Mouse (Mus musculus): ENCODE results near the gene Dnajb12. TPM values are rescaled to one million over a fixed set of nuclear protein-coding genes. Genes with fewer than 3 reads are reported as not detected.
"Not testable (repeated sequence)": the region's sequence is repeated elsewhere in the genome, so short reads cannot be mapped to it uniquely, and the experiment has no call there.

Gene Dnajb12
- polyA plus RNA-seq, 1 experiment, result 32.7 TPM

DNA sequence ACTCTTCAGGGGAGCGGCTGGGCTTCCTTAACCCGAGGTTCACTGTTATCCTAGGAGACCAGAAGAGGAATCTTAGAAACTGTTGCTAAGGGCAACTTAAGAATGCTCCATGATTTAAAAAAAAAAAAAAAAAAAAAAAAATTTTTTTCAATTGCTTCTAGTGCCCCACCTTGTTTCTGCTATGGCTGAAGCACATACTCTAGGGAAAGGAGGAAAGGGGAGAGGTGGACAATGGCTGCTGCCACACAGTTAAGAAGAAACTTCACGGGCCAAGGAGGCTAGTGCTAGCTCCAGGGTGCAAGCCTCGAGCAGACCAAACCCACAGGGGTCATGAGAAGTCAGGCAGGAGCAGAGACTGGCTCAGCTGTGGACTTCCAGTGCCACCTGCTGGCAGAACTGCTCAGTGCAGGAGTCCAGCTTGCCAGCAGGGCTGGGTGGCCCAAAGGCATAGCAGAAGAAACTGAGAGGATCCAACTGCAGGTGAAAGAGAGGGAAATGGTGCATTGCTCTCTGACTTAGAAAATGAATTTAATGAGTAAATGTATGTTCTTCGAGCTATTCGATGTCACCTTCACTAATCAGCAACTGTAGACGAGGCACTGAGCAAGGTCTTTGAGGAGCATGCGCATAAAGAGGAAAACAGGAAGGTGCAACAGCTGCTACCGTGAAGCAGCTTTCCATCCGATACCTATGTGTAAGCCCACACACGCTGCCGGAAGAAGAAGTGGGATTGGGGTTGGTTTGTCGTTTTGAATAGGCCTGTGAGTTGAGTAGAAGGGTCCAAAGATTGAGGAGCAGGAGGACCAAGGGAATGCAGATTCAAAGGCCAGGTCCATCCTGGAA is 14.3 kb upstream of the Dnajb12 start:
- peaks cover 3% of the 10 kb centered on the region; the same call in 1 of the 2 replicates for H3K4me1 ChIP-seq (ENCODE audit: control insufficient read depth, insufficient read depth, low read length)

GRCm38 (mm10) chr10:59868266-59868665 is 11.1 kb upstream of the Dnajb12 start:
- Histone ChIP-seq H3K4me1 (ENCODE audit: control insufficient read depth, insufficient read depth, low read length) (no peaks in the 10 kb centered on the region), H3K27ac (ENCODE audit: insufficient read depth, low read depth, low read length) (no peak overlapping the region), H3K4me3 (ENCODE audit: insufficient read depth, low read length) (no peak overlapping the region)
- TF ChIP-seq POLR2A (IDR thresholded peaks at IDR 0.05; ENCODE audit: borderline replicate concordance, low read depth, low read length) (no peak), CTCF (IDR thresholded peaks at IDR 0.05; ENCODE audit: low read depth, low read length) (no peak)

More for the DNA sequence above, 14.3 kb upstream of the Dnajb12 start:
- Histone ChIP-seq H3K27ac (ENCODE audit: insufficient read depth, low read depth, low read length) (no peak overlapping the region), H3K4me3 (ENCODE audit: insufficient read depth, low read length) (no peak overlapping the region)
- peak; percentile 74; the same call in 1 of the 2 replicates for TF ChIP-seq CTCF (IDR thresholded peaks at IDR 0.05; ENCODE audit: low read depth, low read length)
- no peak for TF ChIP-seq POLR2A (IDR thresholded peaks at IDR 0.05; ENCODE audit: borderline replicate concordance, low read depth, low read length)

- no peaks in the 10 kb centered on the region for H3K4me1 ChIP-seq (ENCODE audit: control insufficient read depth, insufficient read depth, low read length)
- no peak overlapping the region for H3K4me3 ChIP-seq (ENCODE audit: insufficient read depth, low read length)
- no peak overlapping the region for H3K27ac ChIP-seq (ENCODE audit: insufficient read depth, low read depth, low read length)
- TF ChIP-seq CTCF (IDR thresholded peaks at IDR 0.05; ENCODE audit: low read depth, low read length), result no peak
- no peak for TF ChIP-seq POLR2A (IDR thresholded peaks at IDR 0.05; ENCODE audit: borderline replicate concordance, low read depth, low read length)
These were observed 9.3 kb upstream of the Dnajb12 start for GRCm38 (mm10) chr10:59870038-59870437.

DNA sequence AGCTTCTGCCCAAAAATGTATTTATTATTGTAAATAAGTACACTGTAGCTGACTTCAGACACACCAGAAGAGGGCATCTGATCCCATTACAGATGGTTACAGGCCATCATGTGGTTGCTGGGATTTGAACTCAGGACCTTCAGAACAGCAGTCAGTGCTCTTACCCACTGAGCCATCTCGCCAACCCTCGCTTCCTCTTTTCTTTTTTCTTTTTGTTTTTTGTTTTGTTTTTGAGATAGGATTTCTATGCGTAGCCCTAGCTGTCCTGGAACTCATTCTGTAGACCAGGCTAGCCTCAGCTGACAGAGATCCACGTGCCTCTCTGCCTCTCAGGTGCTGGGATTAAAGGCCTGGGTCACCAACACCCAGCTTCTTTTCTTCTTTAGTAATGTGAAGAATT is 6.7 kb upstream of the Dnajb12 start:
- H3K4me3 ChIP-seq (ENCODE audit: insufficient read depth, low read length); H3K27ac ChIP-seq (ENCODE audit: insufficient read depth, low read depth, low read length); H3K4me1 ChIP-seq (ENCODE audit: control insufficient read depth, insufficient read depth, low read length): not testable (repeated sequence)

- no peak for TF ChIP-seq CTCF (IDR thresholded peaks at IDR 0.05; ENCODE audit: low read depth, low read length)
- no peak for TF ChIP-seq POLR2A (IDR thresholded peaks at IDR 0.05; ENCODE audit: borderline replicate concordance, low read depth, low read length)
- H3K4me1 ChIP-seq (ENCODE audit: control insufficient read depth, insufficient read depth, low read length), result peaks cover 4% of the 10 kb centered on the region
- H3K4me3 ChIP-seq (ENCODE audit: insufficient read depth, low read length), result no peak overlapping the region
- H3K27ac ChIP-seq (ENCODE audit: insufficient read depth, low read depth, low read length), result no peak overlapping the region
These were observed 6.2 kb upstream of the Dnajb12 start for GRCm38 (mm10) chr10:59873206-59873605.

DNA sequence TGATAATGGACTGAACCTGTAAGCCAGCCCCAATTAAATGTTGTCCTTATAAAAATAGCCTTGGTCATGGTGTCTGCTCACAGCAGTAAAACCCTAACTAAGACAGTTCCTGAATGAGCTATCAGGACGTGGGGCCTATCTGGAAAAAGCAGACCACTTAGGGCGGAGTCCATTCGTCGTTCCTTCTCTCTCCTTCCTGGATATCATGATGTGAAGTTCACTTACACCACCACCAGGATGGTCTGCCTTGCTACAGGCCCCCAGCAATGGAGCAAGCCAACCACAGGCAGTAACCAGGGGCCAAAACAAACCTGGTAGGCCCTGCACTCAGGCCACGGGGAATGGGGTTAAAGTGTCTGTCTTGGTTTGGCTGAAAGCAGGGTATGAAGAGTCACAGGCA is 5.7 kb upstream of the Dnajb12 start:
- Histone ChIP-seq H3K27ac (ENCODE audit: insufficient read depth, low read depth, low read length) (no peak overlapping the region), H3K4me1 (ENCODE audit: control insufficient read depth, insufficient read depth, low read length) (peaks cover 5% of the 10 kb centered on the region)

DNA sequence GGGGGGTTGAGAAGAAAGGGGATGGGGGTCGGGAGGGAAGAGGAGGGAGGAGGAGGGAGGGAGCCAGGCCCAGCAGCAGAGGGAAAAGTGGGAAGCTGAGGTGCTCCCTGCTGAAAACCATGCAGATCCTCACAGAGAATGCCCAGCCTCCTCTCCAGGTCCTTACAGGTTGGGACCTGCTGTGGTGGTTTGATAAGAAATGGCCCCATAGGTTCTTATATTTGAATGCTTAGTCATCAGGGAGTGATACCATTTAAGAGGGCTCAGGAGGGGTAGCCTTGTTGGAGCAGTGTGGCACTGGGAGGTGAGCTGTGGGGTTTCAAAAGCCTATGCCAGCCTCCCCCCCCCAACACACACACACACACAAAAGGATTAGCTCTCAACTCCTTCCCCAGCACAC is 4.0 kb upstream of the Dnajb12 start:
- H3K27ac ChIP-seq (ENCODE audit: insufficient read depth, low read depth, low read length), result no peak overlapping the region
- TF ChIP-seq CTCF (IDR thresholded peaks at IDR 0.05; ENCODE audit: low read depth, low read length), result no peak
- TF ChIP-seq POLR2A (IDR thresholded peaks at IDR 0.05; ENCODE audit: borderline replicate concordance, low read depth, low read length), result no peak
- no peak overlapping the region for H3K4me3 ChIP-seq (ENCODE audit: insufficient read depth, low read length)
- peaks cover 6% of the 10 kb centered on the region for H3K4me1 ChIP-seq (ENCODE audit: control insufficient read depth, insufficient read depth, low read length)

More for the DNA sequence above, 5.7 kb upstream of the Dnajb12 start:
- H3K4me3 ChIP-seq (ENCODE audit: insufficient read depth, low read length), result no peak overlapping the region
- TF ChIP-seq POLR2A (IDR thresholded peaks at IDR 0.05; ENCODE audit: borderline replicate concordance, low read depth, low read length), result no peak
- no peak for TF ChIP-seq CTCF (IDR thresholded peaks at IDR 0.05; ENCODE audit: low read depth, low read length)

DNA sequence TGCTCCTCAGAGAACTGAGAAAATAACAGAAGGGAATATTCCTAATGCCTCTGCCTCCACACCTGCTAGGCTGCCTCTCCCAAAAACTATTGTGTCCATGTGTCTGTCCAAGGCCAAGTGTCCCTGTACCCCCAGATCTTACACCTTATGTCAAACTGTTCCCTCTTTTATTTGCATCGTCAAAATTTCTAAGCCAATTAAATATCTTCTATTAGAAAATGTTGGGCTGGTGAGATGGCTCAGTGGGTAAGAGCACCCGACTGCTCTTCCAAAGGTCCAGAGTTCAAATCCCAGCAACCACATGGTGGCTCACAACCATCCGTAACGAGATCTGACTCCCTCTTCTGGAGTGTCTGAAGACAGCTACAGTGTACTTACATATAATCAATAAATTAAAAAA is 2.7 kb upstream of the Dnajb12 start:
- peaks cover 10% of the 10 kb centered on the region for H3K4me1 ChIP-seq (ENCODE audit: control insufficient read depth, insufficient read depth, low read length)
- H3K27ac ChIP-seq (ENCODE audit: insufficient read depth, low read depth, low read length); H3K4me3 ChIP-seq (ENCODE audit: insufficient read depth, low read length): not testable (repeated sequence)

DNA sequence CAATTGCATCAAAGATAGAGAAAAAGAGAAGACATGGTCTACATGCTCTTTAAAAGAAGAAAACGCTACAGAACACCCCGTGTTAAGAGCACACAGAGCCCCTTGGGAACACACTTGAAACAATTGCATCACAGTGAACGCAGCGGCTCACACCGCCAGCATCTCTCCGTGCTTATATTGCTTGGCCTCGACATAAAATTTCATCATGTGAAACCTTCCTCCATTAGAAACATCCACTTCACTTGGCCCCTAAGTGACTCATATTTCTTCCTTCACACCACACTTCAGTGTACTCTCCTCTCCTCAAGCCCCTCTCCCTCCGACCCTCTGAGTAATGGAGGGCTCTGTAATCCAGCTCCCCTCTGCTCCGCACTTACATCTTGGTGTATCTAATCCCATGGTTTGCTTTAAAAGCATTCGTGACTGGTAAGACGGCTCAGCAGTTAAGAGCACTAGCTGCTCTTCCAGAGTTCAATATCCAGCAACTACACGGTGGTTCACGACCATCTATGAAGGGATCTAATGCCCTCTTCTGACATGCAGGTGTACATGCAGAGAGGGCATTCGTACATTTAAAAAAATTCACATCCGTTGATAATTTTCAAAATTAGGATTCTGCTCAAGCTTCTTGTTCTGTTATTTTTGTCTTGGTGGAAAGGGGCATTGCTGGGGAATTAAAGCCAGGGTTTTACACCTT is 1.8 kb upstream of the Dnajb12 start:
- H3K4me1 ChIP-seq (ENCODE audit: control insufficient read depth, insufficient read depth, low read length), result peaks cover 12% of the 10 kb centered on the region
- H3K27ac ChIP-seq (ENCODE audit: insufficient read depth, low read depth, low read length), result no peak overlapping the region
- TF ChIP-seq POLR2A (IDR thresholded peaks at IDR 0.05; ENCODE audit: borderline replicate concordance, low read depth, low read length) (no peak), CTCF (IDR thresholded peaks at IDR 0.05; ENCODE audit: low read depth, low read length) (no peak)
- H3K4me3 ChIP-seq (ENCODE audit: insufficient read depth, low read length), result no peak overlapping the region

GRCm38 (mm10) chr10:59878823-59879222 is 533 bp upstream of the Dnajb12 start:
- peaks cover 15% of the 10 kb centered on the region for H3K4me1 ChIP-seq (ENCODE audit: control insufficient read depth, insufficient read depth, low read length)
- no peak for TF ChIP-seq POLR2A (IDR thresholded peaks at IDR 0.05; ENCODE audit: borderline replicate concordance, low read depth, low read length)
- TF ChIP-seq CTCF (IDR thresholded peaks at IDR 0.05; ENCODE audit: low read depth, low read length), result no peak
- H3K27ac ChIP-seq (ENCODE audit: insufficient read depth, low read depth, low read length), result peak overlapping the region; percentile 98
- peak overlapping the region; percentile 96 for H3K4me3 ChIP-seq (ENCODE audit: insufficient read depth, low read length)
